Mouse (Mus musculus) small intestine, adult 2 months (tissue): Measurements from ENCODE around the gene Adarb1.

Source experiments
- CTCF ChIP-seq: fragments of 200-500 bp; IDR thresholded peaks from 2 replicates; pipeline ENCODE4 v1.5.1; 2012; ENCODE audit warnings: low read depth, mild to moderate bottlenecking, control low read depth, inconsistent platforms, low read length, moderate library complexity, mixed read lengths; ENCODE audit not compliant: insufficient replicate concordance, insufficient read length; ENCODE audit errors: extremely low read depth
- POLR2A ChIP-seq: fragments of 200-500 bp; IDR thresholded peaks from 2 replicates; pipeline ENCODE4 v1.6.1; 2012; ENCODE audit warnings: low read depth, mild to moderate bottlenecking, control low read depth, inconsistent platforms, low read length, moderate library complexity

GRCm38 (mm10) chr10:77333518-77333917 lies 84.6 kb downstream of the Adarb1 start:
- TF ChIP-seq CTCF: no peak
- TF ChIP-seq POLR2A: no peak
